In the genomic region with DNA sequence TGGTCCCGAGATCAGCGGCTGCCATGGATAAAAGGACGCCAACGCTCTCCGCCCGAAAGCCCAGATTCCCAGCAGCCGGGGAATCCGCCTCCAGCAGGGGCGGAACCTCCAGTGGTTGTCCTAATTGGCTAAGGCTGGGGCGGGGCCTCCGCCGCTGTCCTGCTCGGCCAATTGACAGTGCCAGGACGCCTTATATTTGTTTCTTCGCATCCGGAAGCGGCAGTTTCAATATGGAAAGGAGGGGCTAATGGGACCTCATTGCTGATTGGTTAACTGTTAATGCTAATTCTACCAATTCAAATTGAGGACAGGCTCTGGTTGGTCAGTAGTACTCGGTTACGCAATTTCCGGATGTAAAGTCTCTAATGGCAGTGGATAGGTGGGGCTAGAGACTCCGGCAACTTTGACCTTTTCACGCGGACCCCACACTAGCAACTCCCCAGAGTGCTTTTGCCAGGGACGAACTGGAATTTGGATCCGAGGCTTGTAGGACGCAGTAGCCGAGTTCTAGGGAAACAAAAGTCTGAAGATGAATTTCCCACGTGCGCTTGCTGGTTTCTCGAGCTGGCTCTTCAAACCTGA, we compare ENCODE assay signal across 8 mouse cellular contexts. TPM values are rescaled to one million over a fixed set of nuclear protein-coding genes. Genes with fewer than 3 reads are reported as not detected.
DNase-seq lines count a peak whose midpoint lies in the region; ATAC-seq and TF ChIP-seq lines count a peak whose summit lies in the region.

Miip (minus strand) TSS at position 367 of the 582 bp plus-strand sequence.
Fv1 (plus strand) TSS at position 530 of the 582 bp plus-strand sequence.

- peak; percentile 97 for ATAC-seq in frontal cortex, adult (ENCODE audit: low TSS enrichment)
- peak; percentile 99 for ATAC-seq in lung, postnatal 0 days

- TF ChIP-seq CTCF in lung, postnatal 0 days (IDR thresholded peaks at IDR 0.05), result no peak; the same call in 1 of the 2 replicates

- peak within 1 kb of the TSS; percentile 79 for H3K4me3 ChIP-seq in hindbrain, embryonic 10.5 days
- peak within 1 kb of the TSS; percentile 81 for H3K4me3 ChIP-seq in lung, postnatal 0 days (ENCODE audit: low read depth, low read length)

- peak; percentile 82 for TF ChIP-seq EP300 in lung, postnatal 0 days (IDR thresholded peaks at IDR 0.05)

- H3K9ac ChIP-seq in lung, postnatal 0 days (replicated peaks; ENCODE audit: low read depth), result peak within 1 kb of the TSS; percentile 71

- H3K36me3 ChIP-seq in hindbrain, embryonic 10.5 days, result peaks cover 64% of the 10 kb centered on the region
- peaks cover under 1% of the 10 kb centered on the region; the same call in 1 of the 2 replicates for H3K36me3 ChIP-seq in lung, postnatal 0 days (ENCODE audit: insufficient read depth, low read length)

- 0 out of 2 replicates have a peak, but pooled peaks cover 3% of the 10 kb centered on the region for H3K9me3 ChIP-seq in hindbrain, embryonic 10.5 days
- H3K9me3 ChIP-seq in lung, postnatal 0 days (ENCODE audit: low read length), result no peaks in the 10 kb centered on the region

- H3K27ac ChIP-seq in hindbrain, embryonic 10.5 days, result peak within 1 kb of the TSS; percentile 91
- H3K27ac ChIP-seq in lung, postnatal 0 days (ENCODE audit: low read length), result peak within 1 kb of the TSS; percentile 90

- no peaks in the 10 kb centered on the region for H3K27me3 ChIP-seq in hindbrain, embryonic 10.5 days (ENCODE audit: insufficient read depth, poor library complexity, severe bottlenecking)
- H3K27me3 ChIP-seq in lung, postnatal 0 days (replicated peaks; ENCODE audit: insufficient read depth, low read length), result no peaks in the 10 kb centered on the region

- H3K4me1 ChIP-seq in hindbrain, embryonic 10.5 days (replicated peaks), result peaks cover 28% of the 10 kb centered on the region
- peaks cover 9% of the 10 kb centered on the region for H3K4me1 ChIP-seq in lung, postnatal 0 days (ENCODE audit: insufficient read depth, low read depth, low read length)

- peak; percentile 99 for DNase-seq in MN1 (ENCODE audit: low spot score)
- peak; percentile 98 for DNase-seq in cerebellum, adult 9-10 months
- peak; percentile 95 for DNase-seq in hindbrain, embryonic 10.5 days (ENCODE audit: low spot score)
- peak; percentile 99 for DNase-seq in layer of hippocampus, adult 9-11 months
- peak; percentile 100 for DNase-seq in lung, postnatal 0 days (ENCODE audit: low spot score)
- DNase-seq in ovary, postnatal 14 days (ENCODE audit: low spot score), result peak; percentile 82
- DNase-seq in thymus, postnatal 14 days, result peak; percentile 92

- peak within 1 kb of the TSS; percentile 85 for H3K4me2 ChIP-seq in lung, postnatal 0 days (replicated peaks; ENCODE audit: low read depth, low read length)

- under 1% methylated on average over 30 of the region's 30 CpGs for WGBS in hindbrain, embryonic 10.5 days
- whole genome bisulfite sequencing in lung, postnatal 0 days, result under 1% methylated on average over 28 of the region's 30 CpGs

RNA-seq across cellular contexts. Expression of gene Miip, which starts in this region (rescaled TPM):
- polyA plus RNA-seq in hindbrain, embryonic 10.5 days (2016; fragmentation: Nextera tagmentation; extraction: Ambion mirVana), result 67.6 and 69.3 TPM in 2 replicates
- polyA plus RNA-seq in lung, postnatal 0 days (2015; fragmentation: Nextera tagmentation; extraction: Ambion mirVana), result 28.5 and 28.6 TPM in 2 replicates

RNA-seq across cellular contexts. Expression of gene Fv1, which starts in this region (rescaled TPM):
- 13.5 and 15.8 TPM in 2 replicates for polyA plus RNA-seq in hindbrain, embryonic 10.5 days (2016; fragmentation: Nextera tagmentation; extraction: Ambion mirVana)
- 1.9 and 2.4 TPM in 2 replicates for polyA plus RNA-seq in lung, postnatal 0 days (2015; fragmentation: Nextera tagmentation; extraction: Ambion mirVana)

Comparison
In these comparisons a context has a peak if more than half of its experiments do, and no peak if none do; other contexts are left out.
1. Peak in every context shown above with its lines: DNase-seq, ATAC-seq, H3K4me3 ChIP-seq and H3K27ac ChIP-seq.